Mouse (Mus musculus) induced T-regulatory cell, adult 2 months (primary cell): Measurements from ENCODE around the gene Saal1.
"Not testable (repeated sequence)": the region's sequence is repeated elsewhere in the genome, so short reads cannot be mapped to it uniquely, and the experiment has no call there.

ENCODE experiments used
- DNase-seq: peaks from one replicate; pipeline ENCODE4 v3.0.0-alpha.2; 2012; ENCODE audit warnings: low read depth

The Saal1 gene

DNA sequence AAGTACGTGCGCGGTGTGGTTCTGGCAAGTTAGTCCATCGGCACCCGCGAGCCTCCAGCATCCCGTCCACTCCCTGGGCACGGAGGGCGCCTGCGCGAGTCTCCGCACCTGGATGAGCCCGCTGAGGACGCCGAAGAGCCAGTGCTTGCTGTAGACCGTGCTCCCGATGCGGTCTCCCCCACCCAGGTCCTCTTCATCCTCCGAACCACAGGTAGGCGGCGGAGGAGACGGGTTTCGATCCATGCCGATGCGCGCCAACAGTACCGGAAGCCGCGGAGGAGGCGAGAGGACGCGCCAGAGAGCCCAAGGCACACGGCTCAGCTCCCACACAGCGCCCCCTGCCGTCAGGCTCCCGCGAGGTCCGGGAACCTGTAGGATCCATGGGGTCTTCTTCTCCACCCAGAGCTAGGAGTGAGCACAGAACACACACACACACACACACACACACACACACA is at the start of gene Saal1:
Saal1 (minus strand) TSS at position 291 of the 455 bp plus-strand sequence.
- DNase-seq, result peak; percentile 95

DNA sequence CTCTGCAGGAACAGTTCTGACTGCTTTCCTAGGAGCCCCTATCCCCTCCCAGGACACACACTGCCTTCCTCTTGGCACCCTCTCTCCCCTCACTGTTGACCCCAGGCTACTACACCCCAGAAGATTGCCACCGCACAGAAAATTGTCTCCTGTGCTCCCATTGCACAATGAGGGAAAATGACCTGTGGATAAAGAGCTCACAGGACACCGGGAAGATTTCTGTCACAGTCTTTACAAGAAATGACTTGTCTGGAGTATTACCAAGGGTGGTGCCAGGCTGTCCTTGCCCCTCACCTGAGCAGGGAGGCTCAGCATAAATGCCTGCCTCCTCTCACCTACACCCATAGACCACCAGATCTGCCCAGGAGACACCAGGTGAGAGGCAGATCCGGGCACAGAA is 41.0 kb upstream of the Saal1 start, which contains the start of gene Saa2:
Saa2 (plus strand) TSS at position 301 of the 400 bp plus-strand sequence.
- no peak for DNase-seq

DNA sequence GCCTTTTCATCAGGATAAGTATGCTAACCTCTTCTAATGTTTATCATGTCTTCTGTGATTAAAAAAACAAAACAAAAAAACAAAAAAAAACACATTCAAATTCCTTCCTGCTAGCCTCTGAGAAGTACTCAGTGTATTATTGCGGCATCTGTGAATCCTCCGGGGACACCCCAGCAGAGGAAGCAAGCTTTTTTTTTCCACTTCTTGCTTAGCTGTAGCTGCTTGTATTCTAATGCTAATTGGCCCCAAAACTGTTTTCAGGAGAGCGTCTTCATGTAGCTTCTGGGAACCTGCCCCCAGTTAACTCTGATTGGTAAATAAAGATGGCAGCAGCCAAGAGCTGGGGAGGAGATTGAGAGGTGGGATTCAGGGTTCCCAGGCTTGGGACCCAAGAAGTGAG is 38.0 kb upstream of the Saal1 start:
- no peak for DNase-seq

DNA sequence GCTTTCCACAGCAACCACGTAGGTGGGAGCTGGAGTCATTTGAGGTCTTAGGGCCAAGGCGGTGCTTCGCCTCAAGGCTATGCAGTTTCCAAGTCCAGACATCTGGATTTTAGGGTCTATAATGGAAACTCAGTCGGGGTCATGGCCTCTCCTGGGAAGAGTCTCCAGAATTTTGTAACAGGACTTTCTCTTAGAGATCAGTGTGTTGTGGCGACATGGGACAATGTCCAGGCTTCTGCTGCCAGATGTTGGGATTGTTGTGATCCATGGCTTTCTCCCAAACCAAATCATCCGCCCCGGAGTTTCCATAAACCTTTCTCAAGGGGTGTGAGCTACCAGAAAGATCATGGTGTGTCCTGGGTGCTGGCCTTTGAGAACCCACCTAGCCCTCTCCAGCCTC is 35.9 kb upstream of the Saal1 start:
- DNase-seq, result no peak

DNA sequence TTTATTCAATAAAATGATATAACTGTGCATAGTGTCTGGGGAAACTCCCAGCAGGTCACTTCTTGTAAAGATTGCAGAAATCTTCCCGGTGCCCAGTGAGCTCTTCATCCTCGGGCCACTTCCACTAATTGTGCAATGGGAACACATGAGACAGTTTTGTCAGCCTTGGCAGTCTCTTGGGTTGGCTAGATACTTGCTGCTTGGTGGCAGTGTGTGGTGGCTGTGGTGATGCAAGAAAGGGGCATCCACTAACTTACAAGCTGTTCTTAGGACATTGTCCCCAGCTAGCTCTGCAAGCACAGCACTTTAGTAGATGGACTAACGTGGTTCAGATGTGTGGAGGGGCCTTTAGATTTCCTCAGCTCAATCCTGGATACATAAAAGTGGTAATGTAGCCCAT is 35.3 kb upstream of the Saal1 start:
- no peak for DNase-seq

DNA sequence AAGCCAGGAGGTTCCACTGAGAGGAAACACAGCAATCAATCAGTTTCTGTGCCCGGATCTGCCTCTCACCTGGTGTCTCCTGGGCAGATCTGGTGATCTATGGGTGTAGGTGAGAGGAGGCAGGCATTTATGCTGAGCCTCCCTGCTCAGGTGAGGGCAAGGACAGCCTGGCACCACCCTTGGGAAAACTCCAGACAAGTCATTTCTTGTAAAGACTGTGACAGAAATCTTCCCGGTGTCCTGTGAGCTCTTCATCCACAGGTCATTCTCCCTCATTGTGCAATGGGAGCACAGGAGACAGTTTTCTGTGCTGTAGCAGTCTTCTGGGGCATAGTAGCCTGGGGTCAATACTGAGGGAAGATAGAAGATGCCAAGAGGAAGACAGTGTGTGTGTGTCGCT is 32.4 kb upstream of the Saal1 start, which contains the start of gene Saa1:
Saa1 (minus strand) TSS at position 101 of the 400 bp plus-strand sequence.
- not testable (repeated sequence) for DNase-seq

DNA sequence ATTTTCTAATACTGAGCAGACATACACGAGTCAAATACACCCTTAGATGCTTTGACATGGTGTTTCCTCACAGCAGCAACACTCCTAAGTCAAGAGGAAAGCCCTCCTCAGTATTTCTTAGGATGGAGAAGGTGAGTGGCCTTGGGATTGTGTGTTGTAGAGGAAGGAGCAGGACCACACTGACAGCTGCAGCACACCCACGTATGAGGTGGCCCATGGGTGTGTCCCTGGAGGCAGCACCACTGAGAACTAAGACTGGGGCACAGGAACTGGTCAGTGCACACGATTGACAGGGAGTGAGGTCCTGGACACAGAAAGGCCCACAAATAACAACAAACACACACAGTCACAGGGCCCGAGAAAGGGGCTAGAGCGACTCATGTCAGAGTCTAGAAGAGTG is 29.6 kb upstream of the Saal1 start:
- not testable (repeated sequence) for DNase-seq

DNA sequence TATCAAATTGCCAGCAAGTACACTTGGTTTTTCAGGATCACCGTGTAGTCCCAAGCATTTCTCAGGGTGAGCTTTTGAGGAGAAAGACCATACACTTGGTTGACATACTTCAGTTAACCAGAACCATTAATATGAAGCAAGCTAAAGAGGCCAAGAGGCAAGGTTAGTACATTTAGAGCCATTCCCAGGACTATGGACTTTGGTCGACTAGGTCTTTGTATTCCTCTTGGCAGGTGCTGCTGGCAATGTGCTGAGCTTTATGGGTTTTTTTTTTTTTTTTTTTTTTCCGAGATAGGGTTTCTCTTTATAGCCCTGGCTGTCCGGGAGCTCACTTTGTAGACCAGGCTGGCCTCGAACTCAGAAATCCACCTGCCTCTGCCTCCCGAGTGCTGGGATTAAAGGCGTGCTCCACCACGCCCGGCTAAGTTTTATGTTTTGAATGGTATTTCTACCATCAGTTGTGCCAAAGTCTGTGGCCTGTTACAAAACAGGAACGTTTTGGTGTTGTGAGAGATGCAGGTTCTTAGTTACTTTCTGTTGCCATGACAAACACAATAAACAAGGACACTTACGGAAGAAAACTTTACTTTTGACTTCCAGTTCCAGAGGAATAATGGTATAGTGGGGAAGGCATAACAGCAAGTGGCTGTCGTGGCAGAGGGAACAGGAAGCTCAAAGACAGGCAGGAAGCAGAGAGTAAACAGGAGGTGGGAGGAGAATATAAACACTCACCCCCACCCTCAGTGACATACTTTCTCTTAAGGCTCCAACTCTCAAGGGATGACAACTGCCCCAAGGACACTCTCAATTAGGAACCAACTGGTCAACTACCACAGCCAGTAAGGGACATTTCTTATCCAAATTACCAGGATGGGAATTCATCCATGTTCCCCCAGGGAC is 28.3 kb upstream of the Saal1 start:
- DNase-seq, result peak; percentile 7

DNA sequence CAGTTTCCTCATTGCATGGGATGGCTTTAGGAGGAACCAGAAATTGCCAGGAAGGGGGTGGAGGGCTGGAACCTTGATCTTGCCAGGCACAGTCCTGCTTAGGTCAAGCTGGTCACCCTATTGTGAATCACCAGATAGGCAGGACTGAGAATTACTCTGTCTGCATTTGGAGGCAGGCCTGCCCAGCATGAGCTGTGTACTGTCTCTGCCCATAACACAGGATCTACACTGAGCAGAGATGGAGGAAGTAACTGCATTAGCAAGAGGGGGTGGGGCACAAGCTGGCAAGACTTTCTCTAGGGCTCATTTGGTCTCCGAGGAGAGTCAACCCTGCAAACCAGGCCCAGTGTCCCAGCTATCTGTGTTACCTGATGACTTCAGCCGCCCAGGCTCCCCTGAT is 24.5 kb upstream of the Saal1 start:
- no peak for DNase-seq

DNA sequence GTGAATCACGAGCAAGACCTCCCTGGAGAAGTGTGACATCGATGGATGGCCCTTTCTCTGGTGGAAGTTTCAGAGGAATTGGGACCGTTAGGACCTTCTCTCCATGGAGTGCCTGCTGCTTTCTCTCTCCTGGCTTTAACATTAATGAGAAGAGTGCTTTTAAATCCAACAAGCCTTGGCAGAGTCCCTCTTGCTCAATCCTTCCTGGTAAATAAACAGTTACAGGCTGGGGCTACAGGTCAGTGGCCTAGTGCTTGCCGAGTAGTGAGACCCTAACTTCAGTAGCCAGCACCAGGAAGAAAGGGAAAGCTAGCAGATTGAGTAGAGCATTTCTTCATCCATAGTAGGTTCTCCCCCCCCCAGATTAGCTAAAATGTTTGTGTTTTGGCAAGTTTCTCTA is 22.0 kb upstream of the Saal1 start, which contains the start of gene Saa4:
Saa4 (minus strand) TSS at position 146 of the 400 bp plus-strand sequence.
- no peak for DNase-seq

DNA sequence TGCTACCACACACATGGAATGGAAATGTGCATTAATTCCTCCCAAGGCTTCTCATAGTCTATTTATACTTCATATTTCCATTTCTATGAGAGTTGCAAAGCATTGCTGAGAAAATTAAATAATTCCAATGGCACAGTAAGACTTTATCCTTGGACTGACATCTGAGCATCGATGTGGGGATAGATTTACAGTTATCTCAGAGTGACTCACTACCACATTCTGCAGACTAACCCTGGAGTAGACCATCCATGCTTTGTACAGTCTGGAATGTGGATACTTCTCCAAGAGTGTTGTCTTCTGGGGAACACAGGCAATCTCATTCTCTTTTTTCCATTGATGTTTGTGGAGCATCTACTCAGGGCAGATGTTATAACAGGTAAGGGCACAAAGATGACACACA is 17.1 kb upstream of the Saal1 start:
- no peak for DNase-seq

DNA sequence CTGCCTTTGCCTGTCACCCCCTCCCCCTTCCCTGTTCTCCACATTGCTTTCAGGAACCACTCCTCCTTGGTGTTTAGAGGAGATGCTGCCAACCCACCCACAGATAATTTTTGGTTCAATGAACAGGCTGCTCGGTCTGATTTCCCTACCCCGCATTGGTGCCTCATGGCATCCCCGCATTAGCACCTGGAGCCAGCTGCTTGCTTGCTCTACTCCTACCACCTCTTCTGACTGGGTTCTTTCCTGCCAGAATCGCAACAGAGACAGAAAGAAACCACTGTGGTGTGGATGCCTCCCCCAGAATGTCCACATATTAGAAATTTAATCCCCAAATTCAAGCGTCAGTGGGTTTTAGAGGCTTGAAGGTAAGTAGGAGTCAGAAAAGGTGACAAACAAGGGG is 13.9 kb upstream of the Saal1 start:
- no peak for DNase-seq

DNA sequence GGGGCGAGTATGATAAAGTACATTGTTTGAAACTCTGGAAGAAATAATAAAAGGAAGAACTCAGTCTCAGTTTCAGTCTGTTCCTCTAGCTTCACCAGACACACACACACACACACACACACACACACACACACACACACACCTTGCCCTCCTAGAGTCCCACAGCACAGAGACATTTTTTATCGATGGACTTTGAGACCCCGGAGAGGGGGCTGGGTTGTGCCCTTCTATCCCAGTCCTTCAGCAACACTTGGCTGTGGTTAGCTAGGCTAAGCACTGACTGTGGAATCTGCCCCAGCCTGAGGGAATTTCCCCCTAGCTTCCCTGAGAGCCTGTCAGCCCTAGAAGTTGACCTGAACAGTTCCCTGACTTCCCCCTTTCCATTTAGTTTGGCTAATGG is 13.4 kb upstream of the Saal1 start:
- DNase-seq, result no peak

DNA sequence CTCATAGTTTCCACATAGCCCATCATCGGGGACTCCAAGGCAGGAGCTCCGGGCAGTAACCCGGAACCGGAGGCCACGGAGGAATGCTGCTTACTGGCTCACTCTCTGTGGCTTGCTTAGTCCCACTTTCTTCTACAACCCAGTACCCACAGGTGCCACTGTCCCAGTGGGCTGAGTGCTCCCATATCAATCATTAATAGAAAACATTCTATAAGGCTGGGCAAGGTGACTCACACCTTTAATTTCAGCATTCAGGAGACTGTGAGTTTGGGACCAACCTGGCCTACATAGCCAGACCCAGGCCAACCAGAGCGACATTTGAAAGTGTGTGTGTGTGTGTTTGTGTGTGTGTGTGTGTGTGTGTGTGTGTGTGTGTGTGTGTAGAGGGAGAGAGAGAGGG is 12.9 kb upstream of the Saal1 start:
- DNase-seq, result no peak

DNA sequence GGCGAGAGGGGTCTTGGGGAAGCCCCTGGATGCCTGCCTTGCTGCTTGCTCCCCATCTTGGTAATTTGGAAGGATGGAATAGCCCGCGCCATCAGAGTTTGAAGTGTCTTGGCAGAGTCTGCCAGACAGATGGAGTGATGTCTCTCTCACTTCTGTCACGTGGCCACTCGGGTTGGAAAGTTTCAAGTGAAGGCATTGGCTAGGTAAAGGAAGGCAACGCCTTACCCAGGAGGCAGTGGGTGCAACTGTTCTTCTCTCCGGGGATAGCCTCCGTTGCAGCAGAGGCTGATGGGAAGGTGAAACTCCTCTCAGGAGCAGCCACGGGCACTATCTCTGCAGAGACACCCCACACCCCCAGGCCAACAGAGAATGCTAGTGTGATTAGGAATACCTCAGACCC is 10.0 kb upstream of the Saal1 start:
- DNase-seq, result no peak

DNA sequence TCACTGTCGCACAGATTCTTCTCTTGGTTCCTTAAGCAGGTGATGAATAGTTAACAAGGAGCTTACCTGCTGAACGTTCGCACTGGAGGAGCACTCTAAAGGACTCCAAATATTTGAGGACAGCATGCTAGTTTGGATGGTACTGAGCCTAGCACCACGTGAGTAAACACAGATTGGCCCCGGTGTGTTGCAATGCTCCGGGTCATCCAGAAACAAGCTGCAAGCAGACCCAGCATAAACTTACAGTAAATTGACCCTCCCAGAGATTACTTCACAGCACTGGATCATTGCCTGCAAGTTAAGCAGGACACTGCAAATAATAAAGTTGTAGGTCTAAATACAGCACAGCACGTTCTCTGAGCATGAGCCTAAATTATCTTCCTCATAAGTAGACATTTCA is 9.0 kb upstream of the Saal1 start:
- DNase-seq, result no peak

DNA sequence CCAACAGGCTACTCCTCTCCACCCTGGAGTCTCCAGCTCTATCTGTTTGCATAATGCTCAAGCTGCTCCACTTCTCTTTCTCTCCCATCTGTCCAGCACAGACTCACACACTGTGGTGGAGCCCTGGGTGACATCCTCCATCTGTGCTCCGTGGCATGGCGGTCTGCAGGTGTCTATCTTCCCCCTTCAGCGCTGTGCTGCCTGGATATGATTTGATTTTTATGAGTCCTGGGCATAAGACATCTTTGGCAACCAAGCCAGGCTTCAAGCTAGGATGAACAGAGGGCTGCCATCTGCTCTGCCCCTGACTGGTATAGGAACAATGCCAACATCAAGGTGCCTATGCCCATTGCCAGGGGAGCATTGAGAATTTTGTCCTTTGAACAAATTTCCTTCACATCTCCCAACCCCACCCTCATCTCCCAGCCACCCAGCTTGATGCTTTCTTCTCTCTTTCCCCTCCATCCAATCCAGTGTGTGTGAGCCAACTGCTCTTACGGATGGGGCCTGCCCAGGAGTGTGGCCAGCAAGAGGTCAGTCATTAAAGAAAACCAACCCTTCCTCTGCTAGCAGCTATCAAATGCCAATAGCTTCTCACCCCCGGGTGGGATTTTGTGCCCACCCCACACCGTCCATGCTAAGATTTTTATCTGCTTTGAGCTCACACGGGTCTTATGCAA is 8.3 kb upstream of the Saal1 start:
- DNase-seq, result no peak

DNA sequence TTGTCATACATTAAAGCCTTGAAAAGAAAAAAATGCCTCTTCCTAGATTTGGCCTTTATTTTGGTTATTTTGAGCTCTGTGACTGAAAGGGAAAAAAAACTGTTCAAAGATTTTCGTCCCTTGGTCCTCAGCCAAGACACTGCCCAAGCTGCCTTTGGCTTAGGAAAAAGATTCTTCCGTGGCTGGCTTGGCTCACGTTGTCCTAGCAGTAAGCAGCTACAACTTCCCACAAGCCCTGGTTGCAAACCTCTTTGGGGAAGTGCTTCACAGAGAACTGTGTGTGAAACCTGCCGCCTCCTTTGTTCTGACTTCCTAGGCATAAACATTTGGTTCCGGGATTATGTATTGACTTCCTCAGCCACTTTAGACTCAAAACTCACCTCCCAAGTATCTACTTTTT is 6.4 kb upstream of the Saal1 start:
- DNase-seq, result no peak

DNA sequence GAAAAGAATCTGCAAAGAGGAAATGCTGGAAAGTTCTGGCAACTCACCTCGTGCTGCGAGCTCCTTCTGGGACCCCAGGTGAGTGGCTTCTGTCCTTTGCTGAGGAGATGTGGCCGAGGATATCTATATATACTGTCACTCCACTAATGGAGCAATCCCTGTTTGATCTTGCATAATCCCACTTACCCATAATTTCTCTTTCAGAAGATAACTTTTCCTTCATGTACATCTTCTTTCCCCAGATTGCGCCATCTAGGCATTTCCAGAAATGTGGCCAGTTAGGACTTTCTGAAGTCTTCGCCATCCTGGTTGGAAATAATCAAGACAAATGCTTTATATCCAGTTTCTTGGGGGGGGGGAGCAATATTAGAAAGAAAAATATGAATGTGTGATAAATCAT is 5.1 kb upstream of the Saal1 start, which contains the start of gene Saa3:
Saa3 (minus strand) TSS at position 101 of the 400 bp plus-strand sequence.
- no peak for DNase-seq

DNA sequence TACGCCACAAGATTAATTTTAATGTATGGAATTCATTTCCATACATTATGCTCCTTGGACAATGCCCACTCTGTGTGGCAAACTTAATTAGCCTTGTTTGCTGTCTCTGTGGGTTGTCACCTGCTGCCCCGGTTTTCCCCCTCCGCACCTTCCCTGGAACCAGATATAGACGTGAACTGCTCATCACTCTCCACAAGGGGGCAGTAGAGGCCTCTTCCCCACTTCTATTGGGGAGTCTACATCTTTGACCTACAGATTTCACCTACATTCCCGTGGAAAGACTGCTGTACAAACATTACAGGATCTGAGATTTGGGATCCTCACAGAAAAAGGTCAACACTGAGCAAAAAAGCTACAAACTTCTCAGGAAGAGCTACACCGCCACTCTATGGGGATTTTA is 4.0 kb upstream of the Saal1 start:
- DNase-seq, result peak; percentile 88

DNA sequence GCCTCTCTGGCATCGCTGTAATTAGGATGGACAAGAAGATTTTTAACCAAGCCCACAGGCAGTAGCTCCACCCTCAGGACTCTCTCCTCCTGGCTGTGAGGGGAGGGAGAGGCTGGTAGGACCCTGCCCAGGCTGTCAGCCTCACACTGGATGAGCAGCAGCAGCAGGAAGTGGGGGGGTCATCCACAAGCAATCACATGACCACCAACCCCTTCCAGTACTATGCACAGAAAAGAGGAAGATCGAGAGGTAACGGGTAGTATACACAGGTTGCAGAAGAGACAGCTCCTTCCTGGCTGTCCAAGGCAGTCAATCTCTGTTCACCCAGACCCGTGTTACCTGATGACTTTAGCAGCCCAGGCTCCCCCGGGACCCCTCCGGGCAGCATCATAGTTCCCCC is 1.8 kb upstream of the Saal1 start:
- peak; percentile 5 for DNase-seq

DNA sequence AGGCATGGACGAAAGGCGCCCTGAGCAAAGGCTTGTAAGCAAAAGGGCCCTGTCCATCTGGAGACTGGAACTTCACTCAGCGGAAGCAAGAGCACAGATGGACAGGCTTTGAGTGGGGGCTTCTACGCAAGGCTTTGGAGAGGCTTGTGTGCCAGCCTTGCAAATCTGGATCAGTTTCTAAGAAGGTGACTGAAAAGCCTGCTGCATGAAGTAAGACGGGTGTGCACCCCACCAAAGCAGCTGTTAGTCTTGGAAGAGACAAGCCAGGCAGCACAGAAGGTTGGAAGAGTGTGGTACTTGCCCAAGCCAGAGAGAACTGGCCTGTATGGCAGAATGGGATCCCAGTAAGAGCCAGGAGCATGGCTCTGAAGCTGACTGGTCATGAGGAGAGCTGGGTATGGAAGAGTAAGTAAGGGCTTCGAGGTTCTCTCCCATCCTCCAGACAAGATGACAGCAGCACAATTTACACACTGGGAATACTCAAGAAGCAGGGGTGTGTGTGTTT is 9.9 kb downstream of the Saal1 start:
- DNase-seq, result no peak

DNA sequence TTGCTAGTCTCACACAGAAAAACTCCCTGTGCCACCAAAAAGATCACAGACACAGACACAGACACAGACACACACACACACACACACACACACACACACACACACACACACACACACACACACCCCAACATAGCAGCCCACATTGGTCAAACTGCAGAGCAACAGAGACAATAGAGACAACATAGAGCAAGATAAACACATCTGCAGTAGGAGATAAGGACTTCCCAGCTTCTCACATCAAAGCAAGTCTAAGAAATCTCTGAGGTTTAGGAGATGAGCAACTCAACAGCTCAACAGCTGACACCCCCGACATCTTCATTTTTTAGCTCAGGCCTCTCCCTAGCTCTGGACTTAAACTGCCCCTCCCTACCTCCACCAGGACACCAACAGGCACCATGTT is 13.7 kb downstream of the Saal1 start:
- DNase-seq, result no peak
